Mouse (Mus musculus): ENCODE results near the gene Kpna4. TPM values are rescaled to one million over a fixed set of nuclear protein-coding genes. Genes with fewer than 3 reads are reported as not detected.

Gene Kpna4
- total and polyA plus RNA-seq, 3 experiments, result 19.4 to 50.5 (median 38.5) TPM

DNA sequence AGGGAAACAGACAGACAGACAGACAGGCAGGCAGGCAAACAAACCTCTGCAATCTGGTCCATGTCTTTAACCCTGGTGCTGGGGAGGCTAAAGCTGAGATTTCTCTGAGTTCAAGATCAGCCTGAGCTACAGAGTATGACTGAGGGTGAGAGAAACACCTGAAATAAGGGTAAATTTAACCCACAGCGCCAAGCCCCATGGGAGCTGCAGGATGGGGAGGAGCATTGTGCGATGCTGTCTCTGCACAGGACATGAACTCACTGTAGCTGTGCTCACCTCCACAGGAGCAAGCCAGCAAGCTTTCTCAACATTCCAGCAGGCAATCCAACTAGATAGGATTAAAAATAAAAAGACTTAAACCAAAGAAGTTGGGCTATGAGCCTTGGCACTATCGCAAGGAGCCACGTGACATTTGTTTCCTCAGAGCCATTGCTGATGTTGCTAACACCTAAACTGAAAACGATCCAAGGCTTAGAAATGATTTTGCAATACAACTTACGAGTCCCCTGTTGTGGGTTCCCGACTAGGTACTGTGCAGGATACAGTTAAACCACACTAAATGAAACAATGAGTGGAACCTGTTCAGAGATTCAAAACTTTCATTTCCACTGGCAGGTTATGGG, 15.6 kb upstream of the Kpna4 start:
- TF ChIP-seq POLR2A (IDR thresholded peaks at IDR 0.05; ENCODE audit: control insufficient read depth in 1 of 2, insufficient read depth in 1 of 2, low read depth in 1 of 2, low read length in 2 of 2, poor library complexity in 1 of 2), result no peak
- no peak for TF ChIP-seq USF2 (IDR thresholded peaks at IDR 0.05; ENCODE audit: borderline replicate concordance in 1 of 2, insufficient read depth in 1 of 2, low read depth in 1 of 2, low read length in 2 of 2)
- no peak for TF ChIP-seq POLR2AphosphoS5 (IDR thresholded peaks at IDR 0.05; ENCODE audit: borderline replicate concordance, low read depth, low read length)
- no peak for TF ChIP-seq SMC3 (IDR thresholded peaks at IDR 0.05; ENCODE audit: low read depth, low read length)
- no peak for TF ChIP-seq RCOR1 (IDR thresholded peaks at IDR 0.05; ENCODE audit: low read depth, low read length)
- no peak for TF ChIP-seq MYB (IDR thresholded peaks at IDR 0.05; ENCODE audit: low read depth, low read length)
- no peak for TF ChIP-seq GATA1 (IDR thresholded peaks at IDR 0.05; ENCODE audit: low read depth, low read length)
- TF ChIP-seq MAX (IDR thresholded peaks at IDR 0.05; ENCODE audit: low read length), result no peak
- TF ChIP-seq MAZ (IDR thresholded peaks at IDR 0.05; ENCODE audit: low read depth, low read length), result no peak
- TF ChIP-seq MYC (IDR thresholded peaks at IDR 0.05; ENCODE audit: low read depth, low read length), result no peak
- TF ChIP-seq CHD1 (IDR thresholded peaks at IDR 0.05; ENCODE audit: low read depth, low read length), result no peak
- Histone ChIP-seq H3K27ac (ENCODE audit: control insufficient read depth, low read depth, low read length) (no peak overlapping the region), H3K36me3 (ENCODE audit: control insufficient read depth in 1 of 2, insufficient read depth in 2 of 2, low read length in 2 of 2) (no peaks in the 10 kb centered on the region), H3K27me3 (ENCODE audit: control insufficient read depth in 1 of 2, insufficient read depth in 2 of 2, low read length in 2 of 2) (no peaks in the 10 kb centered on the region; a peak in 2 of 4 replicates), H3K4me1 (ENCODE audit: control insufficient read depth in 1 of 2, insufficient read depth in 2 of 2, low read length in 2 of 2) (no peaks in the 10 kb centered on the region), H3K79me2 (ENCODE audit: control insufficient read depth, insufficient read depth, low read length, poor library complexity) (no peaks in the 10 kb centered on the region), H3K4me3 (ENCODE audit: control insufficient read depth in 1 of 2, insufficient read depth in 1 of 2, low read depth in 2 of 2, low read length in 2 of 2) (no peak overlapping the region), H3K9me3 (replicated peaks; ENCODE audit: insufficient read depth, low read length) (no peaks in the 10 kb centered on the region), H3K9ac (ENCODE audit: control insufficient read depth, low read depth, low read length, poor library complexity, severe bottlenecking) (no peak overlapping the region)
- no peak for DNase-seq (ENCODE audit: low read depth, low spot score)

DNA sequence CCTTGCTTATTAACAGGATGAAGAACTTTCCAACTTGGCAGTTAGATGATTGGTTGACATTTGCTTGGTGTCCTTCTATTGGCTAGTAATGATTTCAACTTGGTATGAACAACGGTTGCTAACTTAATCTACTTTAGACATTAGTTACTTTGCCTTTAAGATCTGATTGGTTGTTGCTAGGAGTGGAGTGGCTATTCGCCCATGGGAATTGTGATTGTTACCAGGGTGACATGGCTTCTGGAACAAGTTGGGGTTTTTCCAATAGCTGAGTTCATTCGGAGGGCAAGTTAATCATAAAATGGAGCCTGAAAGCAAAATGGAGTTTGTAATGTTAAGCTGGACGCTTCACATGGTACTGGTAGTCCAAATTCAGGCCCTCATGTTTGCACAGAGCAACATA, 13.9 kb upstream of the Kpna4 start:
- TF ChIP-seq MEF2A (IDR thresholded peaks at IDR 0.05; ENCODE audit: extremely low read depth, insufficient replicate concordance, low read depth, low read length, poor library complexity, severe bottlenecking) (no peak), ETS1 (IDR thresholded peaks at IDR 0.05; ENCODE audit: low read depth, low read length) (no peak), EP300 (IDR thresholded peaks at IDR 0.05; ENCODE audit: low read depth in 1 of 2, low read length in 2 of 2) (no peak), MAX (IDR thresholded peaks at IDR 0.05; ENCODE audit: low read length) (no peak)
- no peak overlapping the region for H3K9ac ChIP-seq (ENCODE audit: control insufficient read depth, low read depth, low read length, poor library complexity, severe bottlenecking)
- DNase-seq (ENCODE audit: low read depth, low spot score), result no peak
- H3K36me3 ChIP-seq (ENCODE audit: control insufficient read depth in 1 of 2, insufficient read depth in 2 of 2, low read length in 2 of 2), result no peaks in the 10 kb centered on the region
- no peaks in the 10 kb centered on the region for H3K9me3 ChIP-seq (replicated peaks; ENCODE audit: insufficient read depth, low read length)
- no peaks in the 10 kb centered on the region; a peak in 2 of 4 replicates for H3K27me3 ChIP-seq (ENCODE audit: control insufficient read depth in 1 of 2, insufficient read depth in 2 of 2, low read length in 2 of 2)
- no peak overlapping the region for H3K27ac ChIP-seq (ENCODE audit: control insufficient read depth, low read depth, low read length)
- no peaks in the 10 kb centered on the region for H3K4me1 ChIP-seq (ENCODE audit: control insufficient read depth in 1 of 2, insufficient read depth in 2 of 2, low read length in 2 of 2)
- no peak overlapping the region for H3K4me3 ChIP-seq (ENCODE audit: control insufficient read depth in 1 of 2, insufficient read depth in 1 of 2, low read depth in 2 of 2, low read length in 2 of 2)
- no peaks in the 10 kb centered on the region for H3K79me2 ChIP-seq (ENCODE audit: control insufficient read depth, insufficient read depth, low read length, poor library complexity)

DNA sequence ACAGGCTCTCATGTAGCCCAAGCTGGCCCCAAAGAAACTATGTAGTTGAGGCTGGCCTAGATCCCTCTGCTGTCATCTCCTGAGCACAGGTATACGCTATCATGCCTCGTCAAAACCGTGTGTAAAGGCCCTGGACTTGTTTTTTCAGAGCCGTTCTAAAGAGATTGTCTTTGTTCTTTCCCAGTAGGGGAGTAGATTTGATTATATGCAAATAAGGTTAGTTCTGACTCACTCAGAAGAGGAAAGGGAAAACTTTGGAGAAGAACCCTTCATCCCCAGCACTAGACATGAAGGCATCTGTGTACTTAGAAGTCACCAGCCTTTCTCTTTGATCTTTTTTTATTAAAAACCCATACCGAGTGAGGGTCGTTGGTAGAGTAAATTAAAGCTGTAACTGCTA, 9.1 kb upstream of the Kpna4 start:
- no peaks in the 10 kb centered on the region for H3K79me2 ChIP-seq (ENCODE audit: control insufficient read depth, insufficient read depth, low read length, poor library complexity)
- H3K4me3 ChIP-seq (ENCODE audit: control insufficient read depth in 1 of 2, insufficient read depth in 1 of 2, low read depth in 2 of 2, low read length in 2 of 2), result no peak overlapping the region
- no peak overlapping the region for H3K27ac ChIP-seq (ENCODE audit: control insufficient read depth, low read depth, low read length)
- no peaks in the 10 kb centered on the region for H3K4me1 ChIP-seq (ENCODE audit: control insufficient read depth in 1 of 2, insufficient read depth in 2 of 2, low read length in 2 of 2)
- no peak for TF ChIP-seq GATA1 (IDR thresholded peaks at IDR 0.05; ENCODE audit: low read depth, low read length)
- no peak for TF ChIP-seq NRF1 (IDR thresholded peaks at IDR 0.05; ENCODE audit: insufficient read depth, low read depth, low read length, poor library complexity, severe bottlenecking)
- no peak for TF ChIP-seq GABPA (IDR thresholded peaks at IDR 0.05; ENCODE audit: low read depth, low read length)
- no peak for TF ChIP-seq MAZ (IDR thresholded peaks at IDR 0.05; ENCODE audit: low read depth, low read length)
- no peak for TF ChIP-seq MXI1 (IDR thresholded peaks at IDR 0.05; ENCODE audit: low read depth, low read length)
- no peak for TF ChIP-seq ELF1 (IDR thresholded peaks at IDR 0.05; ENCODE audit: low read depth, low read length)
- no peak for TF ChIP-seq MYC (IDR thresholded peaks at IDR 0.05; ENCODE audit: low read depth, low read length)
- TF ChIP-seq HCFC1 (IDR thresholded peaks at IDR 0.05; ENCODE audit: low read depth, low read length), result no peak
- TF ChIP-seq CTCF (IDR thresholded peaks at IDR 0.05 in 2 of 3, conservative IDR thresholded peaks at IDR 0.05 in 1 of 3; ENCODE audit: control insufficient read depth in 1 of 3, insufficient read depth in 1 of 3, low read depth in 2 of 3, low read length in 3 of 3, poor library complexity in 1 of 3, severe bottlenecking in 1 of 3), result no peak
- no peak for TF ChIP-seq MAFK (IDR thresholded peaks at IDR 0.05; ENCODE audit: borderline replicate concordance, low read depth, low read length)
- no peak for TF ChIP-seq RCOR1 (IDR thresholded peaks at IDR 0.05; ENCODE audit: low read depth, low read length)
- TF ChIP-seq ZKSCAN1 (IDR thresholded peaks at IDR 0.05; ENCODE audit: low read depth, low read length), result no peak
- no peak for TF ChIP-seq E2F4 (IDR thresholded peaks at IDR 0.05; ENCODE audit: borderline replicate concordance, low read depth, low read length)
- no peak overlapping the region for H3K9ac ChIP-seq (ENCODE audit: control insufficient read depth, low read depth, low read length, poor library complexity, severe bottlenecking)
- no peaks in the 10 kb centered on the region for H3K36me3 ChIP-seq (ENCODE audit: control insufficient read depth in 1 of 2, insufficient read depth in 2 of 2, low read length in 2 of 2)
- DNase-seq (ENCODE audit: low read depth, low spot score), result no peak
- peaks cover 4 to 8% of the 10 kb centered on the region in 2 experiments for H3K27me3 ChIP-seq (ENCODE audit: control insufficient read depth in 1 of 2, insufficient read depth in 2 of 2, low read length in 2 of 2)
- H3K9me3 ChIP-seq (replicated peaks; ENCODE audit: insufficient read depth, low read length), result no peaks in the 10 kb centered on the region

Measured in MEL (cell line).